Mouse (Mus musculus) liver, embryonic 14.5 days (tissue): ENCODE data around the gene Slc9b1. TPM values are rescaled to one million over a fixed set of nuclear protein-coding genes. Genes with fewer than 3 reads are reported as not detected.
A peak's percentile ranks its signal among the peaks of the same experiment; 100 is the strongest.

ENCODE experiments used
- ATAC-seq: fragments of 200-750 bp; cut with Nextera tagmentation; 2 replicates; pipeline ENCODE4 v1.8.0; 2017; ENCODE audit warnings: moderate number of reproducible peaks, mild to moderate bottlenecking, moderate library complexity; ENCODE audit not compliant: insufficient read depth
- DNase-seq, 3 experiments: peaks; one replicate each; pipeline ENCODE4 v3.0.0-alpha.2; 2012 to 2013; ENCODE audit warnings: low read depth in 3 of 3, low spot score in 3 of 3
- H3K27ac ChIP-seq: fragments of 300-500 bp; sonication (generic); 2 replicates; pipeline ENCODE4 v1.5.1; 2014; ENCODE audit warnings: moderate library complexity, mild to moderate bottlenecking, control low read depth, inconsistent platforms
- H3K27me3 ChIP-seq: fragments of 300-500 bp; sonication (generic); 2 replicates; pipeline ENCODE4 v1.6.1; 2014; ENCODE audit warnings: mild to moderate bottlenecking, low read length, moderate library complexity; ENCODE audit not compliant: control insufficient read depth, insufficient read depth
- H3K36me3 ChIP-seq: fragments of 300-500 bp; sonication (generic); replicated peaks from 2 replicates; pipeline ENCODE4 v1.6.1; 2014; ENCODE audit warnings: low read depth; ENCODE audit not compliant: control insufficient read depth, insufficient read depth
- H3K4me1 ChIP-seq, 2 experiments: fragments of 200-500 bp in 1 of 2; fragments of 300-500 bp in 1 of 2; sonication (generic) in 1 of 2; replicated peaks; 2 replicates each; pipeline ENCODE4 v1.6.1; 2012 to 2014; ENCODE audit warnings: antibody characterized with exemption in 1 of 2, inconsistent platforms in 1 of 2, low read length in 1 of 2; ENCODE audit not compliant: control insufficient read depth in 2 of 2, insufficient read depth in 2 of 2
- H3K4me2 ChIP-seq: fragments of 300-500 bp; sonication (generic); 2 replicates; pipeline ENCODE4 v1.6.1; 2014; ENCODE audit warnings: low read depth, mild to moderate bottlenecking, control low read depth, moderate library complexity
- H3K4me3 ChIP-seq, 2 experiments: fragments of 200-500 bp in 1 of 2; fragments of 300-500 bp in 1 of 2; sonication (generic) in 1 of 2; 2 replicates each; pipeline ENCODE4 v1.5.1; 2012 to 2014; ENCODE audit warnings: low read depth in 2 of 2, low read length in 2 of 2, mild to moderate bottlenecking in 2 of 2, control low read depth in 1 of 2, inconsistent platforms in 1 of 2, moderate library complexity in 1 of 2; ENCODE audit not compliant: insufficient read depth in 1 of 2
- H3K9ac ChIP-seq: fragments of 300-500 bp; sonication (generic); replicated peaks from 2 replicates; pipeline ENCODE4 v1.6.1; 2014; ENCODE audit warnings: mild to moderate bottlenecking, control low read depth, moderate library complexity
- H3K9me3 ChIP-seq: fragments of 300-500 bp; sonication (generic); 2 replicates; pipeline ENCODE4 v1.6.1; 2016; ENCODE audit warnings: low read length, mixed read lengths; ENCODE audit not compliant: control insufficient read depth
- CTCF ChIP-seq: IDR thresholded peaks from 2 replicates; pipeline ENCODE4 v1.5.1; 2016; ENCODE audit warnings: antibody characterized with exemption, low read depth, control low read depth
- EP300 ChIP-seq: IDR thresholded peaks from 2 replicates; pipeline ENCODE4 v1.6.1; 2016; ENCODE audit warnings: antibody characterized with exemption, low read depth
- WGBS: fragments of 180-500 bp; shearing (Covaris S2); extraction: QIAGEN DNeasy Blood & Tissue Kit; methylation state at CpG from one replicate; pipeline ENCODE4 v1.1.7; 2014; ENCODE audit not compliant: insufficient replicate concordance; 5-methylcytosine and 5-hydroxymethylcytosine counted together
- polyA plus RNA-seq, 2 experiments: library from polyadenylated mRNA; depleted of rRNA in 1 of 2; stranded (reverse) in 1 of 2; unstranded in 1 of 2; fragments of >200 nt; fragmentation: Nextera tagmentation in 1 of 2; extraction: Ambion mirVana in 1 of 2; gene quantifications; 2 replicates each; pipeline versions ENCODE4 v1.2.1 to v1.2.3; 2012 to 2014

Slc9b1 gene
- polyA plus RNA-seq, 2 experiments, result 0.03 TPM; not detected in 1

DNA sequence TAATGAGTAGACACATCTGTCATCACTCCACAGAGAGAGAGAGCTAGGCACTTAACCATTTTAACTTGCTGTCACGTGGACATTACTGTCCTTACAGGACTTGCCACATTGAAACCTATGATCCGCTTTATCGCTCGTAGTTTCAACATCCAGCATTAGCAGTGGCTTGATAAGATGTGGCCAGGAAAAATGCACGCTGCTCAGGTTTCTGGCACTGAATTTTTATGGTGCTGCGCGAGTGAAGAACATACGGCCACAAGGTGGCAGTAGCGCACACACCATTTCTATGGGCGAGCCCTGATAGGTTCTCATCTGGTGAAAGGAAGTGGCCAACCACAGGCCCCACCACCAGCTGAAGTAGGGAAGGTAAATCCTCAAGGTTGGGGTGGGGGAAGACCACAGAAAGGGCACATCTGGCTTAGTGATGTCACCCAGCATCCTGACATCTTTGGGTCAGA lies 54.4 kb downstream of the Slc9b1 start:
- Histone ChIP-seq H3K27me3 (no peaks in the 10 kb centered on the region), H3K9ac (no peak overlapping the region), H3K4me2 (no peak overlapping the region), H3K9me3 (no peaks in the 10 kb centered on the region), H3K4me3 (no peak overlapping the region), H3K27ac (no peak overlapping the region), H3K4me1 (peaks cover 0 to 2% of the 10 kb centered on the region in 2 experiments; a peak in 1 of 4 replicates), H3K36me3 (peaks cover 5% of the 10 kb centered on the region)
- peak; percentile 69 for ATAC-seq
- peak; percentile 59 to 67 (median 63) for DNase-seq
- WGBS, result 3% methylated on average over 10 of the region's 10 CpGs
- TF ChIP-seq EP300, result no peak
- TF ChIP-seq CTCF, result peak; percentile 97

DNA sequence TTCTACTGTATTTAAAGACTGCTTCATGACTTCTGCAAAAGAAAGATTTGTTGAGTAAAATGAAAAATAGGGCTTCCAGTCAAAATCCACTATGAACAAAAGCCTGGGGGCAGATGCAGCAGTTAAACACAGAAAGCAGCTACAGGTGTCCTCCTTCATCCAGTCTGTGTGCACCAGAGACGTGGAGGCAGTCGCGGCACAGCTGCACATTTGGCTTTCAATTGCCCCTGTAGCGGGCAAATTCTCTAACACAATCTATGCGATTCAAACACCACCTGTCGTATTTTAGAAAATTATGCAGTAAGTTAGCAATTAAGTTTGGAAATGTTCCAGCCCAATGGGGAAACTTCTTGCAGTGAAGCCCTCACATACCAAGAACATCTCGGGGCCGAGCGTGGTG lies 55.4 kb downstream of the Slc9b1 start:
- Histone ChIP-seq H3K27me3 (no peaks in the 10 kb centered on the region), H3K9me3 (no peaks in the 10 kb centered on the region), H3K4me1 (peaks cover 0 to 2% of the 10 kb centered on the region in 2 experiments; a peak in 1 of 4 replicates), H3K9ac (no peak overlapping the region), H3K4me3 (no peak overlapping the region), H3K36me3 (peaks cover 6% of the 10 kb centered on the region), H3K4me2 (no peak overlapping the region), H3K27ac (no peak overlapping the region)
- ATAC-seq, result no peak
- WGBS, result 85% methylated on average over 9 of the region's 9 CpGs
- TF ChIP-seq CTCF, result no peak
- TF ChIP-seq EP300, result no peak
- no peak for DNase-seq

DNA sequence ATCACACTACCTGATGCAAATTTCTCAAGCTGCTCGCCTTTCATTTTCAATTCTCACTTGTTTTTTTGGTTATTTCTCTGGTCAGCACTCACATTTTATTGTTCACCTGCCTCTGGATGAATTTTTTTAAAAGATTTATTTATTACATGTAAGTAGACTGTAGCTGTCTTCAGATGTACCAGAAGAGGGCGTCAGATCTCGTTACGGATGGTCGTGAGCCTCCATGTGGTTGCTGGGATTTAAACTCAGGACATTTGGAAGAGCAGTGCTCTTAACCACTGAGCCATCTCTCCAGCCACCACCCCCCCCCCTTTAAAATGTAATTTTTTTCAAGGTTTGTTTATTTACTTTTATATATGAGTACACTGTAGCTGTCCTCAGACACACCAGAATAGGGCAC lies 56.0 kb downstream of the Slc9b1 start:
- H3K4me2 ChIP-seq, result no peak overlapping the region
- H3K9me3 ChIP-seq, result no peaks in the 10 kb centered on the region
- no peak overlapping the region for H3K9ac ChIP-seq
- H3K4me3 ChIP-seq, result no peak overlapping the region
- no peaks in the 10 kb centered on the region for H3K27me3 ChIP-seq
- H3K36me3 ChIP-seq, result peaks cover 6% of the 10 kb centered on the region
- H3K4me1 ChIP-seq, result peaks cover 0 to 2% of the 10 kb centered on the region in 2 experiments; a peak in 1 of 4 replicates
- DNase-seq (no peak), ATAC-seq (no peak)
- TF ChIP-seq CTCF (0 out of 2 replicates have a peak, but pooled peaks have one; percentile 20), EP300 (no peak)
- no peak overlapping the region for H3K27ac ChIP-seq
- WGBS, result 63% methylated on average over 5 of the region's 5 CpGs

DNA sequence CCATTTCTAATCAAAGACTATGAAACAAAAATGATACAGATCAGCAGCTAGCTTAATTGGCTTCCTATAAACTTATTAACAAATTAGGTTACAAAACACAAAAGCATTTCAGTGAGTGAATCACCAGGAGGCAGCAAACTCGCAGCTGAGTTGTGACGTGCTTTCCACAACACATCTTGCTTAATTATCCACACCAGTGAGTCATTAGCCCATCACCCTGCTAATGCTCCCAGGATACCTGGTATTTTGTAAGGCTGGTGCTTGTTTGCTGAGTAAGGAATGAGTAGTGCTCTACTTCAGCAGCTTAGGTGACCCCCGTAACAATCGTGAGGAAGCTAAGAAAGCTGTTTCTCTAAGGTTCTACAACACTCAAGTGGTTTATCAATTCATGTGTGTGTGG lies 56.8 kb downstream of the Slc9b1 start:
- Histone ChIP-seq H3K9ac (no peak overlapping the region), H3K36me3 (peaks cover 6% of the 10 kb centered on the region), H3K27me3 (no peaks in the 10 kb centered on the region), H3K4me1 (peaks cover 0 to 2% of the 10 kb centered on the region in 2 experiments; a peak in 1 of 4 replicates), H3K4me2 (no peak overlapping the region), H3K4me3 (no peak overlapping the region), H3K9me3 (no peaks in the 10 kb centered on the region), H3K27ac (no peak overlapping the region)
- ATAC-seq (no peak), DNase-seq (no peak)
- TF ChIP-seq EP300, result no peak
- no peak for TF ChIP-seq CTCF
- 84% methylated on average over 4 of the region's 4 CpGs for WGBS

GRCm38 (mm10) chr3:135407351-135407750 lies 59.5 kb downstream of the Slc9b1 start:
- no peak for TF ChIP-seq EP300
- TF ChIP-seq CTCF, result no peak
- Histone ChIP-seq H3K27me3 (no peaks in the 10 kb centered on the region), H3K36me3 (peaks cover 6% of the 10 kb centered on the region), H3K4me3 (no peak overlapping the region), H3K9ac (no peak overlapping the region), H3K9me3 (no peaks in the 10 kb centered on the region), H3K4me1 (no peaks in the 10 kb centered on the region), H3K27ac (no peak overlapping the region), H3K4me2 (no peak overlapping the region)
- ATAC-seq (no peak), DNase-seq (no peak)
- WGBS, result 61% methylated on average over 9 of the region's 9 CpGs
